Mouse (Mus musculus) hindbrain, embryonic 16.5 days (tissue): Measurements from ENCODE around the gene Hmbs. TPM values are rescaled to one million over a fixed set of nuclear protein-coding genes. Genes with fewer than 3 reads are reported as not detected.
"Not testable (repeated sequence)": the region's sequence is repeated elsewhere in the genome, so short reads cannot be mapped to it uniquely, and the experiment has no call there.

ENCODE experiments used
- ATAC-seq: fragments of 200-750 bp; cut with Nextera tagmentation; 2 replicates; pipeline ENCODE4 v1.8.0; 2017; ENCODE audit warnings: moderate TSS enrichment, moderate library complexity
- H3K27ac ChIP-seq: fragments of 300-500 bp; sonication (generic); 2 replicates; pipeline ENCODE4 v1.5.1; 2014; ENCODE audit warnings: low read depth, mild to moderate bottlenecking, control low read depth, low read length, moderate library complexity
- H3K27me3 ChIP-seq: fragments of 300-500 bp; sonication (generic); replicated peaks from 2 replicates; pipeline ENCODE4 v1.6.1; 2014; ENCODE audit warnings: low read length; ENCODE audit not compliant: control insufficient read depth, insufficient read depth
- H3K36me3 ChIP-seq: fragments of 300-500 bp; sonication (generic); 2 replicates; pipeline ENCODE4 v1.6.1; 2014; ENCODE audit warnings: mild to moderate bottlenecking, low read length, moderate library complexity, mixed read lengths; ENCODE audit not compliant: control insufficient read depth, insufficient read depth
- H3K4me1 ChIP-seq: fragments of 300-500 bp; sonication (generic); 2 replicates; pipeline ENCODE4 v1.6.1; 2014; ENCODE audit warnings: low read depth, low read length; ENCODE audit not compliant: control insufficient read depth, insufficient read depth
- H3K4me2 ChIP-seq: fragments of 300-500 bp; sonication (generic); 2 replicates; pipeline ENCODE4 v1.6.1; 2014; ENCODE audit warnings: mild to moderate bottlenecking, low read length, control low read depth, moderate library complexity
- H3K4me3 ChIP-seq: fragments of 300-500 bp; sonication (generic); 2 replicates; pipeline ENCODE4 v1.5.1; 2014; ENCODE audit warnings: mild to moderate bottlenecking, low read length, control low read depth, moderate library complexity
- H3K9ac ChIP-seq: fragments of 300-500 bp; sonication (generic); 2 replicates; pipeline ENCODE4 v1.6.1; 2014; ENCODE audit warnings: low read depth, mild to moderate bottlenecking, control low read depth, low read length, moderate library complexity
- H3K9me3 ChIP-seq: fragments of 300-500 bp; sonication (generic); 2 replicates; pipeline ENCODE4 v1.6.1; 2014; ENCODE audit warnings: mild to moderate bottlenecking, low read length, moderate library complexity; ENCODE audit not compliant: control insufficient read depth
- WGBS: fragments of 180-500 bp; shearing (Covaris S2); extraction: QIAGEN DNeasy Blood & Tissue Kit; methylation state at CpG from one replicate; pipeline ENCODE4 v1.1.7; 2014; 5-methylcytosine and 5-hydroxymethylcytosine counted together
- polyA plus RNA-seq: library from polyadenylated mRNA; unstranded; fragments of >200 nt; fragmentation: Nextera tagmentation; extraction: Ambion mirVana; gene quantifications from 2 replicates; pipeline ENCODE4 v1.2.1, GENCODE M21; 2015

Gene Hmbs
- polyA plus RNA-seq, 1 experiment from 2014 or later, result 67.4 TPM

DNA sequence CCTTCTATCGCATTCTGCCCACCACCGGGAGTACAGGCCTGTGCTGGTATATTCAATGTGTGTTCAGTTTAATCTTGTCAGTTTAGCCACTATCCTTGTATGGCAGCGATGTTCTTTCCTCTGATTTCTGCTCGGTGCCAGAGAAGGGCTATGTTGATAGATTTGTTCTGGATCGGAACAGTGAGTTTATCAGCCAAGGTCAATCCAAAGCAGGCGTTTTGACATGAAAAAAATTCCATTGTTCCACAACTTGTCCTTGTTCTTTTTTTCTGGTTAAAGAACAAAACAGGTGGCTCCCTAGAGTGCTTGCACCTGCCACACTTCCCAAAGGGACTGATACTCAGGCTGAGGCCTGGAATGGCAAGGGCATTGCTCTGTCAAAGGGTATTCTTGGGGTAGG lies 32.1 kb upstream of the Hmbs start:
- Histone ChIP-seq H3K36me3 (peaks cover under 1% of the 10 kb centered on the region; the same call in 1 of the 2 replicates), H3K27ac (no peak overlapping the region), H3K9me3 (no peaks in the 10 kb centered on the region), H3K4me1 (peaks cover 13% of the 10 kb centered on the region), H3K9ac (no peak overlapping the region), H3K4me2 (no peak overlapping the region), H3K4me3 (no peak overlapping the region), H3K27me3 (no peaks in the 10 kb centered on the region)
- ATAC-seq, result no peak
- WGBS, result 93% methylated on average over 6 of the region's 6 CpGs

DNA sequence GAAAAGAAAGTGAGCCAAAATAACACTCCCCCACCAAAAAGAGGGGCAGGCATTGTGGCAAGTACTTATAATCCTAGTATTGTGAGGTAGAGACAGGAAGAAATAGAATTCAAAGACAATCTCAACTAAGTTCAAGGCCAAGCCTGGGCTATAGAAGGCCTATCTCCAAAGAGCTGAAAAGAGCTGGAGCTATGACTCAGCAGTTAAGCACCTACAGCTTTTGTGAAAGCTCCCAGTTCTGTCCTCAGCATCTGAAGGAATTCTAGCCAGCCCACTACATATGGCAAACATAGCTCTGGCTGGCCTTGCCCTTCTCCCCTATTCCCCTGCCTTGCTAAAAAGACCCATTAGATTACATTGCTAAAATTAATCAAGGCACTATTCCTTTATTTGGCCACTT lies 29.4 kb upstream of the Hmbs start:
- 0 out of 2 replicates have a peak, but pooled peaks cover 2% of the 10 kb centered on the region for H3K4me1 ChIP-seq
- H3K9me3 ChIP-seq, result no peaks in the 10 kb centered on the region
- no peak for ATAC-seq
- no peak overlapping the region for H3K27ac ChIP-seq
- no peaks in the 10 kb centered on the region for H3K27me3 ChIP-seq
- no peaks in the 10 kb centered on the region for H3K36me3 ChIP-seq
- H3K9ac ChIP-seq, result no peak overlapping the region
- H3K4me2 ChIP-seq, result no peak overlapping the region
- no peak overlapping the region for H3K4me3 ChIP-seq

DNA sequence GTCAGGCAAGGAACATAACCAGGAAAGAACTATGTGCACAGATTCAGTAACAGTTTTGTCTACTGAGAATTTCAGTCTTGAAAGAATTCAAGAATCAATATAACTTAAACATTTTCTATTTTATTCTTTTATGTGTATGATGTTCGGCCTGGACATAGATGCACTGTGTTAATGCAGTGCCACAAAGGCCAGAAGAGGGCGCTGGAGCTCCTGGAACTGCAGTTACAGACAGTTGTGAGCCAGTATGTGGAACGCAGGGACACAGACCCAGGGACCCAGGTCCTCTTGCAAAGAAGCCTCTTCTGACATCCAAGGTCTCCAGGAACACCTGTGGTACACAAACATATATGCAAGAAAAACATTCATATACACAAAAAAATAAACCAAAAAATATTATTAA lies 20.5 kb upstream of the Hmbs start:
- H3K36me3 ChIP-seq, result no peaks in the 10 kb centered on the region; the same call in 1 of the 2 replicates
- no peak overlapping the region for H3K4me3 ChIP-seq
- no peak for ATAC-seq
- peaks cover 2% of the 10 kb centered on the region; the same call in 1 of the 2 replicates for H3K27me3 ChIP-seq
- no peak overlapping the region for H3K4me2 ChIP-seq
- H3K9me3 ChIP-seq, result no peaks in the 10 kb centered on the region
- H3K9ac ChIP-seq, result no peak overlapping the region
- H3K4me1 ChIP-seq, result peaks cover 6% of the 10 kb centered on the region
- WGBS, result 65% methylated on average over 3 of the region's 3 CpGs
- H3K27ac ChIP-seq, result no peak overlapping the region

DNA sequence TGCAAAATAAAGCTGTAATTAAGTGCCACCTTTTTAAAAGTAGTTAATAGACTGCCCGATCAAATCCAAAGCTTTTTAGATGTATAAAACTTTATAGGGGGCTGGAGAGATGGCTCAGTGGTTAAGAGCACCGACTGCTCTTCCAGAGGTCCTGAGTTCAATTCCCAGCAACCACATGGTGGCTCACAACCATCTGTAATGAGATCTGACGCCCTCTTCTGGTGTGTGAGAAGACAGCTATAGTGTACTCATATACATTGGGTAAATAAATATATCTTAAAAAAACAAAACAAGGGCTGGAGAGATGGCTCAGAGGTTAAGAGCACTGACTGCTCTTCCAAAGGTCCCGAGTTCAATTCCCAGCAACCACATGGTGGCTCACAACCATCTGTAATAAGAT lies 17.9 kb upstream of the Hmbs start:
- WGBS, result 50% methylated on average over 4 of the region's 4 CpGs
- H3K4me2 ChIP-seq, result peak overlapping the region; percentile 67
- peak overlapping the region; percentile 90 for H3K4me3 ChIP-seq
- peak overlapping the region; percentile 62 for H3K9ac ChIP-seq
- H3K9me3 ChIP-seq, H3K27me3 ChIP-seq, H3K4me1 ChIP-seq: not testable (repeated sequence)
- ATAC-seq, result peak; percentile 54
- H3K36me3 ChIP-seq, result peaks cover 17% of the 10 kb centered on the region
- peak overlapping the region; percentile 83 for H3K27ac ChIP-seq

DNA sequence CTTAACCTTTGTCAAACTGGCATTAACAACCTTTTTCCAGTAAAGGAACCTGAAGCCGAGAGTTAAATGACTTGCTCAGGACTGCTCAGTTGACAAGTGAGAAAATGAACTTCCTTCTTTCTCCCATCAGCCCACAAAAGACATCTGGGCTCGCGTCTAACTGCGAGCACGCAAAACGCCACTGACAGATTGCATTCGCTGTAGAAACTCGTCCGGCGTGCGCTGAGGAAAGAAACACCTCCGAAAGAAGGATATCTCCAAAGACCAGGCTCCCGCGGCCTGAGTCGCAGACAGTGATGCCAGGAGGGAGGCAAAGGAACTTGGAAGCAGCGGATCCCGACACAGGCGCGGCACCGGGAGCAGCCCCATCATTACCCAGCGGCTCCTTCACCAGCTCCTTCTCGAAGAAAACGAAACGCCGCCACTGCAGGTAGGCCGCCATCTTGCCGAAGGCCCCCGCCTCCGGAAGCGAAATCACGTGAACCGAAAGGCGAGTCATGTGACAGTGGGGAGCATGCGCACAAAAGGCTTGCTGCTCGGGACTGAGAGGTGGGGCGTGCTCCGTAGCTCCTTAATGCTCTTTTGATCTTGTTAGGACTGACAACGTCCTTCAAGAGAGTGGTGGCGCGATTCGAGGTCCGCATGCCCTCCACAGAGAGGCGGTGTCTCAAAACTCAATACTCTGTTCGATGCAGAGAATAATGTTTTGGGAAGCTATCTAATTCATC lies 17.3 kb upstream of the Hmbs start, which contains the start of gene Vps11:
Gene Vps11, minus strand, starts transcription at position 481 of the 728 bp plus-strand sequence.
- 1% methylated on average over 44 of the region's 44 CpGs for WGBS
- H3K4me3 ChIP-seq, result peak within 1 kb of the TSS; percentile 90
- ATAC-seq, result peak; percentile 94
- peak within 1 kb of the TSS; percentile 83 for H3K27ac ChIP-seq
- H3K36me3 ChIP-seq, result peaks cover 19% of the 10 kb centered on the region
- peak within 1 kb of the TSS; percentile 88 for H3K9ac ChIP-seq
- peak within 1 kb of the TSS; percentile 67 for H3K4me2 ChIP-seq
- peaks cover 6% of the 10 kb centered on the region for H3K4me1 ChIP-seq
- H3K27me3 ChIP-seq, result peaks cover 2% of the 10 kb centered on the region; the same call in 1 of the 2 replicates
- H3K9me3 ChIP-seq, result no peaks in the 10 kb centered on the region

DNA sequence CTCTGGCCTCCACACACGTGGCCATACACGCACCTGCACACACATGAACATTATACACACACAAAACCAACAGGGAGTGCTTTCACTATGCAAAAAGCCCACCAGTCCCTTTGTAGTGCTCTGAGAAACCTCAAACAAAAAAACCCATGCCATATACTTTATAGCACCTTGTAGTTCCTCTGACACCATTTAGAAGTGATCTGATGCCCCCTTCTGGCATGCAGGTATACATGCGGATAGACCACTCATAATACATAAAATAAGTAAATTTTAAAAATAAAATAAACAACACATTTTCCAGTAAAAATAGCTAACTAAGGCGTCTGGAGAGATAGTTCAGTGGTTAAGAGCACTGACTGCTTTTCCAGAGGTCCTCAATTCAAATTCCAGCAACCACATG lies 13.2 kb upstream of the Hmbs start:
- no peak for ATAC-seq
- WGBS, result 79% methylated on average over 4 of the region's 4 CpGs
- Histone ChIP-seq H3K4me1 (peaks cover 6% of the 10 kb centered on the region), H3K27me3 (no peaks in the 10 kb centered on the region), H3K4me2 (no peak overlapping the region), H3K4me3 (no peak overlapping the region), H3K9me3 (no peaks in the 10 kb centered on the region), H3K36me3 (peaks cover 52% of the 10 kb centered on the region), H3K27ac (no peak overlapping the region), H3K9ac (no peak overlapping the region)

DNA sequence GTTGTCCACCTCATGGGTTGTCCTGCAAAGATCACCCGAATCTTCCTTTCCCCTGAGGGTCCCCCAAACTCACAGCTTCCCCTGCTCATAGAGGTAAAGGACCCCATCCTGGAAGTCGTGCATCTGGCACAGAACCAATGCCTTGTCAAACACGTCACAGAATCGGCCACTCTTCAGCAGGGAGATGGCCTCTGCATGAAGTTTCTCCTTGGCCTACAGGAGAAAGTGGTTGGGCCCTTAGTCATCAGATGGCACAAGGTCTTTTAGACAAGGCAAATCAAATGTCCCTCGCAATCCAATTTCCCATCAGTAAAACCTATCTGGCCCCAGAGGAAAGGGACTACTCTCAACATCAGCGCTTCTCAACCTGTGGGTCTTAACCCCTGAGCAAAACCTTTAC lies 9.1 kb upstream of the Hmbs start:
- no peak for ATAC-seq
- 92% methylated on average over 6 of the region's 6 CpGs for WGBS
- Histone ChIP-seq H3K9ac (no peak overlapping the region), H3K4me2 (no peak overlapping the region), H3K9me3 (no peaks in the 10 kb centered on the region), H3K4me1 (no peaks in the 10 kb centered on the region), H3K36me3 (peaks cover 72% of the 10 kb centered on the region), H3K27ac (no peak overlapping the region), H3K27me3 (no peaks in the 10 kb centered on the region), H3K4me3 (no peak overlapping the region)

DNA sequence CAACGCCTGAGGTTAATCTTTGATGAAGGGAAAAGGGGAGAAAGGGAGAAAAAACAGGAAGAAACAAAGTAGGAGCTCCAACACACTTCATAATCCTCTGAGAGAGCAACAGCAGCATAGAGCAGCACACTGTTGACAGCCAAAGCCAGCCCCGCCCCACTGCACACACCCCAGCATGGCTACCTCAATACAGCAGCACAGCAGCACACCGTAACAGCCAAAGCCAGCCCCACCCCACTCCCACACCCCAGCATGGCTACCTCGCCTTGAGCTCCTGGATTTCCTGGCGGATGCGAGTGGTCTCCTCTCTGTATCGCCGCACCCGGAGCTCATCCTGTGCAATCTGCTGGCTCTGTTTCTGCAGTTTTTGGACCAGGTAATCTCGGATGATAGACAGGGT lies 8.3 kb upstream of the Hmbs start:
- Histone ChIP-seq H3K4me1 (no peaks in the 10 kb centered on the region), H3K36me3 (peaks cover 73% of the 10 kb centered on the region), H3K27ac (no peak overlapping the region), H3K4me3 (no peak overlapping the region), H3K27me3 (no peaks in the 10 kb centered on the region), H3K9me3 (no peaks in the 10 kb centered on the region), H3K9ac (no peak overlapping the region), H3K4me2 (no peak overlapping the region)
- no peak for ATAC-seq
- WGBS, result 94% methylated on average over 10 of the region's 10 CpGs

DNA sequence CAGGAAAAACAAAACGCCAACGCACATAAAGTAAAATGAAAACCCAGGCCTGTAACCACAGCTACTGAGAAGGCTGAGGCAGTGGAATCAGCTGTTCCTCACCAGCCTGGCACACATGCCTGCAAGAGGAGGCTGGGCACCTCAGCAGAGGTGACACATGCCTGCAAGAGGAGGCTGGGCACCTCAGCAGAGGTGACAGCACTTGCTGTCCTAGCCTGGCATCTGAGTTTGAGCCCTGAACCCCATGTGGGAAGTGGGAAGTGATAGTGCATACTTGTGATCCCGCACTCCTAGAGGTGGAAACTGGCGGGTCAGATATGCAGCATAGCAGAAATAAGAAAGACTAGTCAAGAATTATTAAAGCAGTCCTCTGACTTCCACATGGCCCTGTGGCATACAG lies 7.4 kb upstream of the Hmbs start:
- Histone ChIP-seq H3K27ac (no peak overlapping the region), H3K9ac (no peak overlapping the region), H3K27me3 (no peaks in the 10 kb centered on the region), H3K4me1 (no peaks in the 10 kb centered on the region), H3K36me3 (peaks cover 74% of the 10 kb centered on the region), H3K9me3 (no peaks in the 10 kb centered on the region), H3K4me3 (no peak overlapping the region), H3K4me2 (no peak overlapping the region)
- 99% methylated on average over 4 of the region's 4 CpGs for WGBS
- ATAC-seq, result no peak
